Comparison of ENCODE assay signal across 10 mouse cellular contexts in the genomic region with DNA sequence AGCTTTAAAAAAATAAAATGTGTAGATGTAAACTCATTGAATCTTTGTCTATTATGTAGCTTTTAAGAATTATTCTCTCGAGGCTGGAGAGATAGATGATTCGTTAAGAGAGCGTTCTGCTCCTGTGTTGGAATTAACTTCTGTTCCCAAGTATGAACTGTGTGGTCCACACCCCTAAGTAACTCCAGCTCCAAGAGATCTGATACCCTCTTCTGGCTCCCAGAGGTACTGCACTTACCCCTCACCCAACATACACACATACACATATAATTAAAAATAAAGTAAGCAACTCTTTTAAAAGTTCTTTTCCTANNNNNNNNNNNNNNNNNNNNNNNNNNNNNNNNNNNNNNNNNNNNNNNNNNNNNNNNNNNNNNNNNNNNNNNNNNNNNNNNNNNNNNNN. TPM values are rescaled to one million over a fixed set of nuclear protein-coding genes. Genes with fewer than 3 reads are reported as not detected.
DNase-seq lines count a peak whose midpoint lies in the region; ATAC-seq and TF ChIP-seq lines count a peak whose summit lies in the region.
"Had no signal": no experiment of that assay in that cellular context is flagged by ENCODE, and none has a peak within 500 bp of the region (broad histone marks: within the 10 kb centered on the region; RNA-seq: fewer than 3 reads in every experiment).

No protein-coding gene starts in this region.

- no peaks in the 10 kb centered on the region for H3K27me3 ChIP-seq in hindbrain, embryonic 11.5 days (ENCODE audit: control insufficient read depth, insufficient read depth, low read length)
- H3K27me3 ChIP-seq in hindbrain, embryonic 13.5 days: no peaks in the 10 kb centered on the region
- no peaks in the 10 kb centered on the region for H3K27me3 ChIP-seq in embryonic facial prominence, embryonic 10.5 days (replicated peaks; ENCODE audit: low read depth, poor library complexity, severe bottlenecking)
- no peaks in the 10 kb centered on the region for H3K27me3 ChIP-seq in kidney, postnatal 0 days (ENCODE audit: insufficient read depth, low read length)
- H3K27me3 ChIP-seq: heart, embryonic 15.5 days had no signal

- no peak overlapping the region for H3K4me3 ChIP-seq in hindbrain, embryonic 11.5 days (ENCODE audit: low read depth, low read length)
- H3K4me3 ChIP-seq in hindbrain, embryonic 13.5 days: no peak overlapping the region
- no peak overlapping the region for H3K4me3 ChIP-seq in ES-E14 (ENCODE audit: insufficient read depth in 1 of 2, low read depth in 1 of 2, low read length in 2 of 2, poor library complexity in 1 of 2, severe bottlenecking in 1 of 2)
- H3K4me3 ChIP-seq in embryonic facial prominence, embryonic 10.5 days: no peak overlapping the region
- no peak overlapping the region for H3K4me3 ChIP-seq in kidney, postnatal 0 days (replicated peaks; ENCODE audit: low read depth, low read length)
- H3K4me3 ChIP-seq: heart, embryonic 15.5 days had no signal

- in situ Hi-C loops in ES-E14 (cut with MboI; ENCODE audit: low sequenced_read_pairs in 2 of 2, unreplicated experiment in 2 of 2): loop anchor here in 1 of 2 experiments (10.0 kb wide), 1 partner anchor 369 kb away; no protein-coding TSS in a partner anchor

- H3K27ac ChIP-seq in hindbrain, embryonic 11.5 days (ENCODE audit: low read depth, low read length): no peak overlapping the region
- H3K27ac ChIP-seq in hindbrain, embryonic 13.5 days: no peak overlapping the region
- no peak overlapping the region for H3K27ac ChIP-seq in ES-E14 (ENCODE audit: insufficient read depth, low read depth, low read length, poor library complexity, severe bottlenecking)
- H3K27ac ChIP-seq in embryonic facial prominence, embryonic 10.5 days (replicated peaks): no peak overlapping the region
- H3K27ac ChIP-seq in kidney, postnatal 0 days: no peak overlapping the region
- H3K27ac ChIP-seq: heart, embryonic 15.5 days; macrophage had no signal

- ATAC-seq in hindbrain, embryonic 11.5 days (ENCODE audit: low FRiP score): 0 out of 2 replicates have a peak, but pooled peaks have one; percentile 64
- no peak for ATAC-seq in hindbrain, embryonic 13.5 days (ENCODE audit: low FRiP score)
- no peak; the same call in 1 of the 2 replicates for ATAC-seq in kidney, postnatal 0 days (replicated peaks; ENCODE audit: low FRiP score, low read depth)
- no peak for ATAC-seq in megakaryocyte, adult 5-6 weeks (ENCODE audit: poor library complexity, severe bottlenecking)

- no peak overlapping the region for H3K4me2 ChIP-seq in hindbrain, embryonic 11.5 days (replicated peaks; ENCODE audit: low read depth, low read length)
- H3K4me2 ChIP-seq in hindbrain, embryonic 13.5 days: no peak overlapping the region
- H3K4me2 ChIP-seq in kidney, postnatal 0 days (ENCODE audit: low read length): no peak overlapping the region
- H3K4me2 ChIP-seq: heart, embryonic 15.5 days had no signal

- peak; percentile 51 for DNase-seq in hindbrain, embryonic 11.5 days (ENCODE audit: low spot score)
- peak; percentile 17 for DNase-seq in ES-E14 (ENCODE audit: low read depth, low spot score)
- DNase-seq in embryonic facial prominence, embryonic 10.5 days (ENCODE audit: low spot score): peak; percentile 37
- peak; percentile 59 for DNase-seq in kidney, postnatal 0 days (ENCODE audit: low spot score)
- peak; percentile 31 for DNase-seq in mesoderm, embryonic 11.5 days (ENCODE audit: low read depth, low spot score)
- no peak for DNase-seq in spleen, postnatal 14 days (ENCODE audit: low spot score in 2 of 2)

- no peaks in the 10 kb centered on the region for H3K4me1 ChIP-seq in hindbrain, embryonic 11.5 days (replicated peaks; ENCODE audit: control insufficient read depth, insufficient read depth, low read length)
- no peaks in the 10 kb centered on the region for H3K4me1 ChIP-seq in hindbrain, embryonic 13.5 days (replicated peaks)
- H3K4me1 ChIP-seq in ES-E14 (ENCODE audit: control insufficient read depth in 2 of 2, insufficient read depth in 2 of 2, low read length in 2 of 2, poor library complexity in 1 of 2): no peaks in the 10 kb centered on the region
- no peaks in the 10 kb centered on the region for H3K4me1 ChIP-seq in embryonic facial prominence, embryonic 10.5 days
- H3K4me1 ChIP-seq in kidney, postnatal 0 days (replicated peaks; ENCODE audit: insufficient read depth, low read length): no peaks in the 10 kb centered on the region
- H3K4me1 ChIP-seq: heart, embryonic 15.5 days had no signal

- H3K9me3 ChIP-seq in hindbrain, embryonic 11.5 days (ENCODE audit: control insufficient read depth, low read length): no peaks in the 10 kb centered on the region
- H3K9me3 ChIP-seq in hindbrain, embryonic 13.5 days: no peaks in the 10 kb centered on the region
- H3K9me3 ChIP-seq in ES-E14 (ENCODE audit: control insufficient read depth, insufficient read depth, low read depth, low read length): no peaks in the 10 kb centered on the region
- no peaks in the 10 kb centered on the region for H3K9me3 ChIP-seq in embryonic facial prominence, embryonic 10.5 days
- no peaks in the 10 kb centered on the region for H3K9me3 ChIP-seq in kidney, postnatal 0 days (replicated peaks; ENCODE audit: low read length)
- H3K9me3 ChIP-seq: heart, embryonic 15.5 days had no signal

- no peaks in the 10 kb centered on the region for H3K36me3 ChIP-seq in hindbrain, embryonic 11.5 days (ENCODE audit: control insufficient read depth, insufficient read depth, low read length)
- no peaks in the 10 kb centered on the region for H3K36me3 ChIP-seq in hindbrain, embryonic 13.5 days
- H3K36me3 ChIP-seq in ES-E14 (ENCODE audit: control insufficient read depth, insufficient read depth, low read length, poor library complexity, severe bottlenecking): no peaks in the 10 kb centered on the region
- no peaks in the 10 kb centered on the region for H3K36me3 ChIP-seq in embryonic facial prominence, embryonic 10.5 days (replicated peaks)
- no peaks in the 10 kb centered on the region for H3K36me3 ChIP-seq in kidney, postnatal 0 days (ENCODE audit: insufficient read depth, low read length)
- H3K36me3 ChIP-seq: heart, embryonic 15.5 days had no signal

- peak; percentile 77 for TF ChIP-seq CTCF in kidney, postnatal 0 days (IDR thresholded peaks at IDR 0.05; ENCODE audit: low read depth)

- H3K9ac ChIP-seq in hindbrain, embryonic 11.5 days (ENCODE audit: low read depth, low read length): no peak overlapping the region
- no peak overlapping the region for H3K9ac ChIP-seq in hindbrain, embryonic 13.5 days
- no peak overlapping the region for H3K9ac ChIP-seq in ES-E14 (ENCODE audit: insufficient read depth, low read depth, low read length, poor library complexity, severe bottlenecking)
- H3K9ac ChIP-seq in kidney, postnatal 0 days (ENCODE audit: low read depth, low read length): no peak overlapping the region
- H3K9ac ChIP-seq: heart, embryonic 15.5 days had no signal

- WGBS in hindbrain, embryonic 11.5 days: 55% methylated on average over 3 of the region's 3 CpGs
- WGBS in hindbrain, embryonic 13.5 days: 61% methylated on average over 3 of the region's 3 CpGs
- WGBS in embryonic facial prominence, embryonic 10.5 days: 57% methylated on average over 3 of the region's 3 CpGs
- WGBS in kidney, postnatal 0 days: 48% methylated on average over 3 of the region's 3 CpGs

TF ChIP-seq in ES-E14, 5 proteins besides CTCF, POLR2A, EP300 and RAD21:
- TF ChIP-seq MAFK (IDR thresholded peaks at IDR 0.05; ENCODE audit: insufficient read depth, low read depth, low read length) (no peak), ZC3H11A (IDR thresholded peaks at IDR 0.05; ENCODE audit: borderline replicate concordance, low read depth, low read length) (peak; percentile 77)

RNA-seq across cellular contexts. Expression of gene Thsd7b, which starts 28.8 kb away (rescaled TPM):
- polyA plus RNA-seq in hindbrain, embryonic 11.5 days (2014; fragmentation: Nextera tagmentation; extraction: Ambion mirVana): 12.8 and 14.0 TPM in 2 replicates
- polyA plus RNA-seq in hindbrain, embryonic 13.5 days (2015; fragmentation: Nextera tagmentation; extraction: Ambion mirVana): 15.5 and 16.7 TPM in 2 replicates
- 0.05 and 0.18 TPM in 2 replicates for total RNA-seq in ES-E14 (2012; rRNA removed)
- 11.1 and 13.1 TPM in 2 replicates for polyA plus RNA-seq in embryonic facial prominence, embryonic 10.5 days (2016; fragmentation: Nextera tagmentation; extraction: Ambion mirVana)
- polyA plus RNA-seq in kidney, postnatal 0 days (2015; fragmentation: Nextera tagmentation; extraction: Ambion mirVana): 0.36 and 0.46 TPM in 2 replicates
- not detected in 2 replicates for total RNA-seq in megakaryocyte, adult 5-6 weeks (2015)
- total RNA-seq in megakaryocyte, adult 5-6 weeks (2017): 0.95 TPM in 1 of 2 replicates, not detected in the other
- polyA plus RNA-seq: macrophage had no signal

Comparison
In these comparisons a context has a peak if more than half of its experiments do, and no peak if none do; other contexts are left out.
1. DNase-seq: peak in hindbrain, embryonic 11.5 days (single experiment), ES-E14 (single experiment), embryonic facial prominence, embryonic 10.5 days (single experiment), kidney, postnatal 0 days (single experiment) and mesoderm, embryonic 11.5 days (single experiment); none in spleen, postnatal 14 days (0 of 2).